Mouse (Mus musculus) gastrocnemius, postnatal 14 days (tissue): ENCODE data around the gene Gabbr2. TPM values are rescaled to one million over a fixed set of nuclear protein-coding genes. Genes with fewer than 3 reads are reported as not detected.

Experiments used
- total RNA-seq, 2 experiments: library from RNA; stranded (reverse); gene quantifications; 2 replicates each; pipeline ENCODE4 v1.2.3; 2021

Gene Gabbr2
- total RNA-seq, 2 experiments from 2014 or later: 0.14 to 0.20 TPM

Other genes starting within 250 kb of the Gabbr2 start
- gene Anks6, start 65.6 kb upstream of the Gabbr2 start, total RNA-seq: 1 to 10 TPM; 2.9 to 3.0 TPM
- under 1 TPM; 0.29 to 0.35 TPM for gene Galnt12, start 100.0 kb upstream of the Gabbr2 start, total RNA-seq
- 100 to 1,000 TPM; 212 to 288 TPM for gene Col15a1, start 216.3 kb upstream of the Gabbr2 start, total RNA-seq